Mouse (Mus musculus): ENCODE data around the gene Plagl1. TPM values are rescaled to one million over a fixed set of nuclear protein-coding genes. Genes with fewer than 3 reads are reported as not detected.

Gene Plagl1
- polyA plus RNA-seq (2017; shearing (Covaris generic)): 12.9 TPM

DNA sequence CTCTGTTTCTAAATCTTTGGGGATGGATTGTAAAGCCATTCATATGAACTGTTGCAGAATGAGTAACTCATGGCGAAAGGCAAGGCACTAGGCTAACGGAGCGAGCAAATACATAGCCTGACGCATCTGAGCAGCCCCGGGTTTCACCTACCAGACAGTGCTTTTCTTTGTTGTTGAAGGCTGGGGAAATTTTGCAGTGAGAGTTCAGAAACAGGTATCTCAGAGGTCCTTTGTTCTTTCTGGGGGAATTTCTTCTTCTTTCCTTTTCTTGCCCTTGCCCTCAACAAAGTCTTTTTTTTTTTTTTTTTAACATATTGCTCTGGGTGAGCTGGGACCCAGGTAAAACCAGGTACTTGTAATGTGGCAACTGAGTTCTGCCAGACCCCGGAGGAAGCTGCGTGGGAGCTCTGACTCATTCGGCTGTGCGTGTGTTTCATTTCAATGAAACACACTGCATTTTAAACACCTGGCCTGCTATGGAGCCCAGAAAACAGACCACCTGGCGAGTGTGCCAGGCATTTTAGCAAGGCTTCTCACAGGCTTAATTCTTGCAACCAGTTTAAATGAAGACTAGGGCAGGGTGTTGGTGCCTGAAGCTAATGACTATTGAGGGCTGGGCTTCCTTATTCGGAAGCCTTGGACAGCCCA, at the start of gene Plagl1:
Plagl1 (plus strand) TSS at position 484 of the 648 bp plus-strand sequence.

DNA sequence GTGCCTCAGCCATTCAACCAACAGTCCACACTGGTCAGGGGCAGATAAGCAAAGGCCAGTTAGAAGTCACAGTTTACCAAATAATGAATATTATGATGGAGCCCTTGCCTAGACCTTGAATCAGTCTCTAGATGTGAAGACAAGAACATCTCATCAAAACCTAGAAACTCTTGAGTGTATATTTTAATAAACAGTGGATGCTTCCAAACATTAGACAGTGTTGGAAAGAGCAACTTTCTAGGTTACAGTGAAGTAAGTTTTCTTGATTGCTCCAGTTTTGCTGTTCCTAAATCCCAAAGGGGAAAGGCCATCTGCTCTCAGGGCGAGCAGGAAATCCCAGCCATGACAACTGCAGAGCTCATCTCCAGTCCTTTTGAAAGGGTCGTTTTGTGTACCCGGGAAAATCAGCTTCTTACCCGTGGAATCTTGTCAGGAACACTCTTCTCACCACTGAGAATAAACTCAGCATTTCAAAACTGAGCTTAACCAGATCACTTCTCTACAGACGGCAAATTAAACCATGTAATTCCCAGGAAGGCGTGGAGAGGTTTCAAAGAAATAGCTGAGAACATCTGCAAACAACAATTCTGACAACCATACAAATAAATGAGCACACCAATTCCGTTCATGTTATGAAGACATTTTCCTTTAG, 117.8 kb downstream of the Plagl1 start, which contains the start of gene Zc2hc1b:
Zc2hc1b (minus strand) TSS at position 51 of the 652 bp plus-strand sequence.

Other genes starting within 250 kb of the Plagl1 start
- gene Utrn, start 191.1 kb upstream of the Plagl1 start, polyA plus RNA-seq (2017; shearing (Covaris generic)): 316 TPM
- 101 TPM for gene Stx11, start 96.2 kb upstream of the Plagl1 start, polyA plus RNA-seq (2017; shearing (Covaris generic))
- gene Sf3b5, start 55.2 kb upstream of the Plagl1 start, polyA plus RNA-seq (2017; shearing (Covaris generic)): 22.4 TPM
- not detected for gene Zc2hc1b, start 117.5 kb downstream of the Plagl1 start, polyA plus RNA-seq (2017; shearing (Covaris generic))
- gene Ltv1, start 132.7 kb downstream of the Plagl1 start, polyA plus RNA-seq (2017; shearing (Covaris generic)): 125 TPM

Measured in effector memory CD4-positive, alpha-beta T cell, adult 7 months (primary cell).